Mouse (Mus musculus) ES-Bruce4 (cell line): ENCODE data around the gene Anp32a. TPM values are rescaled to one million over a fixed set of nuclear protein-coding genes. Genes with fewer than 3 reads are reported as not detected.
A peak's percentile ranks its signal among the peaks of the same experiment; 100 is the strongest.

Experiments
- H3K27ac ChIP-seq: 2 replicates; pipeline ENCODE4 v1.5.1; 2012; ENCODE audit warnings: low read length, inconsistent platforms; ENCODE audit not compliant: insufficient read depth
- H3K27me3 ChIP-seq: 2 replicates; pipeline ENCODE4 v1.6.1; 2012; ENCODE audit warnings: mild to moderate bottlenecking, low read length, inconsistent platforms; ENCODE audit not compliant: control insufficient read depth, poor library complexity, insufficient read depth, severe bottlenecking
- H3K36me3 ChIP-seq: 2 replicates; pipeline ENCODE4 v1.6.1; 2012; ENCODE audit warnings: inconsistent platforms, mild to moderate bottlenecking, low read length, moderate library complexity; ENCODE audit not compliant: control insufficient read depth, poor library complexity, insufficient read depth, severe bottlenecking
- H3K4me1 ChIP-seq: one replicate; pipeline ENCODE4 v1.8.1; 2011; ENCODE audit warnings: low read length; ENCODE audit not compliant: control insufficient read depth, insufficient read depth
- H3K4me3 ChIP-seq: 2 replicates; pipeline ENCODE4 v1.5.1; 2011; ENCODE audit warnings: low read depth, mild to moderate bottlenecking, low read length
- H3K9ac ChIP-seq: 2 replicates; pipeline ENCODE4 v1.6.1; 2012; ENCODE audit warnings: low read depth, mild to moderate bottlenecking, inconsistent platforms; ENCODE audit not compliant: poor library complexity, severe bottlenecking
- H3K9me3 ChIP-seq: replicated peaks from 2 replicates; pipeline ENCODE4 v1.6.1; 2012; ENCODE audit warnings: mild to moderate bottlenecking, low read length, inconsistent platforms; ENCODE audit not compliant: control insufficient read depth, poor library complexity, insufficient read depth, severe bottlenecking
- CTCF ChIP-seq: IDR thresholded peaks from one replicate; pipeline ENCODE4 v1.8.1; 2011; ENCODE audit warnings: low read depth, low read length
- EP300 ChIP-seq: IDR thresholded peaks from 2 replicates; pipeline ENCODE4 v1.6.1; 2011; ENCODE audit warnings: low read depth, low read length; ENCODE audit not compliant: insufficient read depth
- POLR2A ChIP-seq: IDR thresholded peaks from one replicate; pipeline ENCODE4 v1.8.1; 2011; ENCODE audit warnings: low read length; ENCODE audit not compliant: insufficient read depth
- polyA plus RNA-seq: library from polyadenylated mRNA; stranded (reverse); fragments of >200 nt; gene quantifications from 2 replicates; pipeline ENCODE4 v1.2.4, GENCODE M21; 2011; ENCODE audit warnings: low read depth; ENCODE audit not compliant: missing spikeins, insufficient read depth, insufficient read length

Gene Anp32a
- polyA plus RNA-seq, 1 experiment = 779 TPM

GRCm38 (mm10) chr9:62357593-62357992 lies 16.5 kb downstream of the Anp32a start:
- no peaks in the 10 kb centered on the region for H3K9me3 ChIP-seq
- H3K4me3 ChIP-seq = no peak overlapping the region
- H3K27ac ChIP-seq = no peak overlapping the region
- no peaks in the 10 kb centered on the region for H3K27me3 ChIP-seq
- H3K36me3 ChIP-seq = peaks cover 4% of the 10 kb centered on the region; the same call in 1 of the 2 replicates
- TF ChIP-seq EP300 (no peak), POLR2A (no peak), CTCF (no peak)
- no peak overlapping the region for H3K9ac ChIP-seq
- H3K4me1 ChIP-seq = peaks cover 4% of the 10 kb centered on the region

- H3K36me3 ChIP-seq = peaks cover 4% of the 10 kb centered on the region; the same call in 1 of the 2 replicates
- no peaks in the 10 kb centered on the region for H3K27me3 ChIP-seq
- H3K9ac ChIP-seq = no peak overlapping the region
- no peaks in the 10 kb centered on the region for H3K9me3 ChIP-seq
- TF ChIP-seq CTCF (no peak), EP300 (no peak), POLR2A (no peak)
- no peak overlapping the region for H3K27ac ChIP-seq
- H3K4me1 ChIP-seq = peaks cover 7% of the 10 kb centered on the region
- H3K4me3 ChIP-seq = no peak overlapping the region
Observed at GRCm38 (mm10) chr9:62358851-62359250, 17.8 kb downstream of the Anp32a start.

- Histone ChIP-seq H3K36me3 (peaks cover 4% of the 10 kb centered on the region; the same call in 1 of the 2 replicates), H3K4me1 (peaks cover 7% of the 10 kb centered on the region), H3K27me3 (no peaks in the 10 kb centered on the region), H3K9me3 (no peaks in the 10 kb centered on the region), H3K27ac (no peak overlapping the region), H3K4me3 (no peak overlapping the region), H3K9ac (no peak overlapping the region)
- TF ChIP-seq POLR2A = no peak
- TF ChIP-seq CTCF = no peak
- TF ChIP-seq EP300 = no peak
Observed at GRCm38 (mm10) chr9:62360889-62361288, 19.8 kb downstream of the Anp32a start.

- H3K4me3 ChIP-seq = peak overlapping the region; percentile 10; the same call in 1 of the 2 replicates
- peak overlapping the region; percentile 41 for H3K9ac ChIP-seq
- no peaks in the 10 kb centered on the region for H3K27me3 ChIP-seq
- no peaks in the 10 kb centered on the region for H3K9me3 ChIP-seq
- TF ChIP-seq POLR2A (no peak), CTCF (no peak), EP300 (no peak)
- peaks cover 4% of the 10 kb centered on the region; the same call in 1 of the 2 replicates for H3K36me3 ChIP-seq
- H3K27ac ChIP-seq = no peak overlapping the region
- peaks cover 13% of the 10 kb centered on the region for H3K4me1 ChIP-seq
Observed at GRCm38 (mm10) chr9:62362835-62363385, 21.8 kb downstream of the Anp32a start.

- Histone ChIP-seq H3K4me3 (peak overlapping the region; percentile 24; the same call in 1 of the 2 replicates), H3K9ac (peak overlapping the region; percentile 41), H3K36me3 (no peaks in the 10 kb centered on the region), H3K4me1 (peaks cover 14% of the 10 kb centered on the region), H3K27ac (no peak overlapping the region), H3K9me3 (no peaks in the 10 kb centered on the region), H3K27me3 (no peaks in the 10 kb centered on the region)
- TF ChIP-seq CTCF (no peak), POLR2A (no peak), EP300 (no peak)
Observed at GRCm38 (mm10) chr9:62363619-62364018, 22.5 kb downstream of the Anp32a start.

- H3K4me1 ChIP-seq = peaks cover 16% of the 10 kb centered on the region
- TF ChIP-seq POLR2A = no peak
- TF ChIP-seq EP300 = no peak
- TF ChIP-seq CTCF = no peak
- H3K27ac ChIP-seq = no peak overlapping the region
- H3K9me3 ChIP-seq = no peaks in the 10 kb centered on the region
- no peaks in the 10 kb centered on the region for H3K36me3 ChIP-seq
- H3K27me3 ChIP-seq = no peaks in the 10 kb centered on the region
- H3K9ac ChIP-seq = peak overlapping the region; percentile 41
- H3K4me3 ChIP-seq = no peak overlapping the region
Observed at GRCm38 (mm10) chr9:62364216-62364615, 23.1 kb downstream of the Anp32a start.
